Mouse (Mus musculus) adrenal gland, postnatal 10 days (tissue): ENCODE measurements at regions not wholly inside any gene's neighbourhood (a gene's known extent, or its start where the extent isn't known, plus 50 kb on each side); places are given as distances from the start of the nearest gene placed in this dataset.
A peak's percentile ranks its signal among the peaks of the same experiment; 100 is the strongest.

Source experiments
- DNase-seq: peaks from one replicate; pipeline ENCODE4 v3.0.0; 2021; ENCODE audit warnings: mixed read lengths

DNA sequence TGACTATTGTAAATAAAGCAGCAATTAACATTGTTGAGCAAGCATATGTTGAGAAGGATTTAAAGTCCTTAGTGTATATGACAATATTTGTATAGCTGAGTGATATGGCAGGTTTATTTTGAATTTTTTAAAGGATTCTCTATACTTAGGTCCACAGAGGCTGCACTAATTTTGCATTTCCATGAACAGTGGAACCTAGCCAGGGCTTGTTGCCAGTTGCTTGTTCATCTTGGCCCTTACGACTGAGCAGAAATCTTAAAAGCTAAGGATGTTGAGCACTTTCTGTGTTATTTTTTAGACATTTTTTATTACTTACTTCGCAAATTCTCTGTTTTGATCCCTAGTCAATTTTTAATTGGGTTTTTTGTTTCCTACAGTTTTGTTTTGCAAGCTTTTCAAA lies 417.8 kb downstream of the Cdh7 start:
- peak; percentile 20 for DNase-seq

GRCm38 (mm10) chr1:110447742-110448312 lies 465.6 kb downstream of the Cdh7 start:
- no peak for DNase-seq

- peak; percentile 1 for DNase-seq
These were observed 493.9 kb downstream of the Cdh19 start for GRCm38 (mm10) chr1:110483476-110483875.

- DNase-seq = no peak
These were observed 488.0 kb downstream of the Cdh19 start for GRCm38 (mm10) chr1:110489372-110489771.
